Mouse (Mus musculus) erythroblast, embryonic 14.5 days (primary cell): ENCODE measurements around the gene Sycp2l.

ENCODE experiments used
- GATA1 ChIP-seq: IDR thresholded peaks from 2 replicates; pipeline ENCODE4 v1.6.1; 2012; ENCODE audit warnings: low read length, inconsistent platforms, mixed read lengths
- TAL1 ChIP-seq: IDR thresholded peaks from 3 replicates; pipeline ENCODE4 v1.6.1; 2012; ENCODE audit warnings: low read length, inconsistent platforms, mixed read lengths

DNA sequence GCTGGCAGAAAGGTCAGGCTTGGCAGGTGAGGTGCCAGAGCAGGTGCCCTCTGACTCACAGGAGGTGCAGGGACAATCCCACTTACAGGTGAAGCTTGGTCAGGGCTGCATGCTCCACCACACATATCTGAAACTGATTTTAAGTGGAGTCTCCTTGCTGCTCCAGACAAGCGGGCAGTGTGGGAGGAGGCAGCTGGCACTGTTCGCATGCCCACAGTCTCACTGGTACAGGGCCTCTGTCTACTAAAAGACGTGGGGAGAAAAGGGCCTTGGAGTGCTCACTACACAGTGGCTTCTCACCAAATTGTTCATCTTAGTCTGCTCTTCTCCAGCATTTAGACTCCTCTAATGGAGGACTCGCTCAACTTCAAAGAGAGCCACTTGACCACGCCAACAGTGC is 92.1 kb downstream of the Sycp2l start:
- TF ChIP-seq TAL1 = no peak
- no peak for TF ChIP-seq GATA1
